Mouse (Mus musculus) regulatory T cell (primary cell): ENCODE results near the gene Ssbp2.

ENCODE experiments used
- in situ Hi-C: fragments of 300-600 bp; cut with MboI, MseI; formaldehyde crosslinking; loops from one replicate; pipeline ENCODE4 v1.15.1; 2025; ENCODE audit warnings: high pct_unique_total_duplicates

Gene Ssbp2

DNA sequence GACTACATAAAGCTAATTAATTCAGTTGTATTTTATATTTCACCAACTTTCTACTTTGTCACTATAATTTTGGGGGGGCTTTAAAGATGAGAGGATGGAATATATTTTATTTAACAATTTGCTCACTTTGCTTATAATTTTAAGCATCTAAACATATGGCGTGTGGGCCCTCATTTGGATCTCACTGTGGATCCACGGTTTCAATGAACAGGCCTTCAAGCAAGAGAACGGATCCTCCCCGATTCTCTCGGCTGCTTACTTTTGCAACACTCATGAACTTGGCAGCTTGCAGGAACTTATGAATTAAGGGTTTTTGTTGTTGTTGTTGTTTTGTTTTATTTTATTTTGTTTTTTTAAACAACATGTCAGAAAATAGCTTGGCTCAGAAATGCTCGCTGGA is 259.4 kb downstream of the Ssbp2 start:
- in situ Hi-C loops: loop anchor here (10.0 to 25.0 kb wide), 2 partner anchors 345 to 1982 kb away; partner anchors contain the start of gene Vcan

- in situ Hi-C loops: loop anchor here (25.0 kb wide), 1 partner anchor 1986 kb away; the partner anchor contains the start of gene Vcan
These were observed 263.1 kb downstream of the Ssbp2 start for GRCm38 (mm10) chr13:91723108-91723735.

- in situ Hi-C loops: loop anchor here (25.0 kb wide), 1 partner anchor 1986 kb away; the partner anchor contains the start of gene Vcan
These were observed 263.6 kb downstream of the Ssbp2 start for GRCm38 (mm10) chr13:91723736-91724119.

DNA sequence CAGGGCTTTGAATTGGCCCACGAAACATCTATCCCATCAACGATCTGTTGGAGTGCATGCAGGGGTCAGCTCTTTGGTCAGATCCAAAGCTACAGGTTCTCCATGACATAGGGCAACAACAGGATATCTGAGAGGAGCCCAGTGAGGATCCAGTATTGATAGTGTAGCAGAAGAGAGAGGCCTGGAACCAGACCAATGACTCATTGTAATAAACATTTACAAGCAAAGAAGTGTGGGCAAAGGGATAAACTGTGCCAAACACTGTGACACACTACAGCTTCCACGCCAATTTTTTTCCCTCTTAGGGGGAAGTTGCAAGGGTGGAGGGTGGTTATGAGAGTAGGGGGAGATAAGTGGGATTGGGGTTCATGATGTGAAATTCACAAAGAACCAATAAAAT is 264.1 kb downstream of the Ssbp2 start:
- in situ Hi-C loops: loop anchor here (25.0 kb wide), 1 partner anchor 1987 kb away; the partner anchor contains the start of gene Vcan

- in situ Hi-C loops: no loop called here
These were observed 265.0 kb downstream of the Ssbp2 start for GRCm38 (mm10) chr13:91725130-91725529.

DNA sequence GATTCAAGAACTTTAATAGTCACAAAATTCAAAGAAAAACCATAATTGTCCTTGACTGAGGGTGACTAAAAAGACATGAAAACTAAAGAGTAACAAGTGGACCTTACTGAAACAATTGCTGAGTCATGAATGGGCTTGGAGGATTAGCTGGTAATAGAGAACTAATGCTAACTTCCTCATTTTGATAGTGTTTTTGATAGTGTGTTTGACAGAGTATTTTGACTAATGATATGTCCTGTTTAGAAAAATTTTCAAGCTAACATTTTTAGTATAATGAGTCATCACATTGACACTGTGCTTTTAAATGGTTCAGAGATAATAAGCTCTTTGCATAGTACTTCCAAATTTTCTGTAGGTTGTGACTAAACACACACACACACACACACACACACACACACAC is 267.8 kb downstream of the Ssbp2 start:
- in situ Hi-C loops: no loop called here

GRCm38 (mm10) chr13:91737191-91737590 is 277.1 kb downstream of the Ssbp2 start:
- in situ Hi-C loops: no loop called here

DNA sequence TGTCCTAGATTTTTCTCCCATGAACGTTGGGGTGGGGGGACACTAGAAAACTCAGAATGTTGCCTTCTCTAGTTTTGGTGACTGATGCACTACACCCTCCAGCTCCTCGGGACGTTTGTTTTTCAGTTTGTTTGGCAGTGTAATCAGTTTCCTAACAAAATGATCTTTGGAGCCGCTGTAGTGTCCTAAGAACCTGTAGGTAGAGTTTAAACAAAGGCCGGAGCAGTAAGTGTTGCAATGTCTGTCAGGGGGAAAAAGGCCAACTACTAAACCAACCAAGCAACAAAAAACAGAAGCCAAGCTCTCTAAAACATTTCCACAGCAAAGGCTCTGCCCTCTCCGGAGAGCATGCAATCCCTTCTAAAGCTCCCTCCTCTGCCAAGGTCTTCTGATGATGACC is 280.8 kb downstream of the Ssbp2 start:
- in situ Hi-C loops: no loop called here

GRCm38 (mm10) chr13:91741280-91742047 is 281.4 kb downstream of the Ssbp2 start, which contains the start of gene Acot12:
Acot12 (plus strand) TSS chr13:91741512.
- in situ Hi-C loops: no loop called here

- in situ Hi-C loops: no loop called here
These were observed 283.1 kb downstream of the Ssbp2 start for GRCm38 (mm10) chr13:91743180-91743579.

DNA sequence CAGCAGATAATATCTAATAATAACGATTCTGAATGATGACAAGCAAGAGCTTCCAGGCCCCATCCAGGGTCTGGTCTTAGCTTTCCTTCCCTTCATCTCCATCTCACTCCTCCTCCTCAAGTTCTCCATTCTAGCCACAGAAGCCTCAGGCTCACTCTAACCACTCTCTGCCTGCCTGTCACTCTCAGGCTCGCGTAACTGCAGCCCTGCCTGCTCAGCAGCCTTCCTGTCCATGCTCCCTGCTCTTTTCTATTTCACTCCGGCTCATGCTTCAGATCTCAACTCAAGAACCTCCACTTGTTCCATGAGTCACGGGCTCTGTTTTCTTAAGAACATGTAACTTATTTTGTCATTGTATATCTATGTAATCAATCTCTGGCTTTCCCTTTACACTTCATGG is 286.4 kb downstream of the Ssbp2 start:
- in situ Hi-C loops: no loop called here

- in situ Hi-C loops: no loop called here
These were observed 288.3 kb downstream of the Ssbp2 start for GRCm38 (mm10) chr13:91748401-91748800.

DNA sequence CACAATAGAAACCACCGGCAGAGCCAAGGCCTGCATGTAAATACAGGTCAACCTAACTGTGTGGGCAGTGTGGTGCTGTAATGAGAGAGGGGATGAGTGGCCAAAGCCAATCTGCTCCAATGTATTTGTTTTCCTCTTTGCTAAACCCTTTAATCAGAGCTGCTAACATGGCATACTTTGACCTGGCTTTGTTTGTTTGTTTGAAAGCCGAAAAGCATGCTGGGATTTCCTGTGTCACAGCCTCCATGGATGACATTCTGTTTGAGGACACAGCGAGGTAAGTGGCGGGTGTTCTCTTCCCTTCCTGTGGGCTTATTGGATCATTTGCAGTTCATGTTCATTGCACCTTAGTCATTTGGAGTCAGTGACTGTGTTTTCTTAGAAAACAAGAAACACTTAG is 289.9 kb downstream of the Ssbp2 start:
- in situ Hi-C loops: no loop called here
